Mouse (Mus musculus): ENCODE measurements at regions not wholly inside any gene's neighbourhood (a gene's known extent, or its start where the extent isn't known, plus 50 kb on each side); places are given as distances from the start of the nearest gene placed in this dataset.

GRCm38 (mm10) chr15:22318992-22319391, 229.8 kb upstream of the Cdh18 start:
- TF ChIP-seq CTCF (IDR thresholded peaks at IDR 0.05; ENCODE audit: low read depth, low read length) (no peak), POLR2A (IDR thresholded peaks at IDR 0.05; ENCODE audit: insufficient read depth, low read length) (no peak), EP300 (IDR thresholded peaks at IDR 0.05; ENCODE audit: insufficient read depth, low read depth, low read length) (no peak)

Data from ES-Bruce4 (cell line).